Mouse (Mus musculus): ENCODE results near the gene Kalrn. TPM values are rescaled to one million over a fixed set of nuclear protein-coding genes. Genes with fewer than 3 reads are reported as not detected.

The Kalrn gene
- 21.3 and 22.4 TPM in 2 replicates for polyA plus RNA-seq (2014; fragmentation: Nextera tagmentation; extraction: Ambion mirVana)

DNA sequence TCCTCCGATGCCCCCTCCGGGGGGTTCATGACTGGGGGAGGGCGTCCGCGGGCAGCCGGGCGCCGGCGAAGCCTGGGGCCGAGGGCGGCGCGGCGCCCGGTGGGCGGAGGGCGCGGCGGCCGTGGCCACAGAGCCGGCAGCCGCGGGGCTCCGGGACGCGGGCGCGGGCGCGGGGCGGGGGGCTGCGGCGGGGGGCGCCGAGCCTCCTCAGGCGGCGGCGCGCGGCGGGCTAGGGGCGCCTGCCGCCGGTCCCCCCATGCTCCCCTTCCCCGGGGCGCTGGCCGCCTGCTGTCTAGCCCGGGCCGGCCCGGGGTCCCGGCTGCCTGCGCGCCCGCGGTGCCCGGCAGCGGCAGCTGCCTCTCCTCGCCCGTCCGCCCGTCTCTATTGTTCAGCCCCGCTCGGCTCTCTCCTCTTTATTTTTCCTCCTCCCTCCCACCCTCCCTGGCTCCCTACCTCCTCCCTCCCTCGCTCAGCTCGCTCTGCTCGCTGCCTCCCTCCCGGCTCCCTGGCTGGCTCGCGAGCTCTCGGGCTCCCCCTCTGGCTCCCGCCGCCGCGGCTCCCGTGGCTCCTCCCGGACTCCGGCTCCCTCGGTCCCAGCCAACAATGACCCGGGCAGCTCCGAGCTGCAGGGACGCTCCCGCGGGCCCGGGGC, at the start of gene Kalrn:
Kalrn (minus strand) TSS at position 382 of the 652 bp plus-strand sequence.
- ATAC-seq (replicated peaks; ENCODE audit: low FRiP score) (peak; percentile 90), DNase-seq (ENCODE audit: low spot score) (peak; percentile 97)
- H3K4me1 ChIP-seq (replicated peaks; ENCODE audit: control insufficient read depth, insufficient read depth, low read length): peaks cover 8% of the 10 kb centered on the region
- H3K9ac ChIP-seq (ENCODE audit: low read length): peak within 1 kb of the TSS; percentile 98
- WGBS: under 1% methylated on average over 57 of the region's 84 CpGs
- no peaks in the 10 kb centered on the region for H3K27me3 ChIP-seq (ENCODE audit: control insufficient read depth, insufficient read depth, low read length)
- H3K4me2 ChIP-seq (ENCODE audit: low read depth, low read length, severe bottlenecking): peak within 1 kb of the TSS; percentile 90
- H3K36me3 ChIP-seq (ENCODE audit: control insufficient read depth, insufficient read depth, low read length): no peaks in the 10 kb centered on the region
- H3K9me3 ChIP-seq (ENCODE audit: control insufficient read depth, low read length): no peaks in the 10 kb centered on the region
- H3K27ac ChIP-seq (ENCODE audit: low read depth, low read length): peak within 1 kb of the TSS; percentile 91
- H3K4me3 ChIP-seq (ENCODE audit: low read depth, low read length): peak within 1 kb of the TSS; percentile 97

DNA sequence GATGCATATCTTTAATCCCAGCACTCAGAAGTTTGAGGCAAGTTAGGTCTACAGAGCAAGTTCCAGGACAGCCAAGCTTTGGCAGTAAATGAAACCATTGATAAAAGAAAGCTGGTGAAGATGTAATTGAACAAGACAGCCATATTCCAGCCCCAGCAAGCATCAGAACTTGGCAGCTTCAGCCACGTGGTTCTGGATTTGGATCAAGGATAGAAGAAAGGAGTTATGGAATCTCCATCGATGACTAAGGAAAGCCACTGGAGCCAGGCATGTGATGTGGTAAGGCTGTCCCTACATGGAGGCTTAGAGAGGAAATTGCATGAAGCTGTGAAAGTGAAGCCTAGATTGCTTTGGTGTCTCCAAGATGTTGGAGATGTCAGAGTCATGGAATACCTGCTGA, 40.7 kb upstream of the Kalrn start:
- Histone ChIP-seq H3K9ac (ENCODE audit: low read length) (no peak overlapping the region), H3K9me3 (ENCODE audit: control insufficient read depth, low read length) (peaks cover 3% of the 10 kb centered on the region; the same call in 1 of the 2 replicates), H3K4me2 (ENCODE audit: low read depth, low read length, severe bottlenecking) (no peak overlapping the region), H3K27ac (ENCODE audit: low read depth, low read length) (no peak overlapping the region), H3K4me3 (ENCODE audit: low read depth, low read length) (no peak overlapping the region), H3K36me3 (ENCODE audit: control insufficient read depth, insufficient read depth, low read length) (no peaks in the 10 kb centered on the region), H3K4me1 (replicated peaks; ENCODE audit: control insufficient read depth, insufficient read depth, low read length) (no peaks in the 10 kb centered on the region), H3K27me3 (ENCODE audit: control insufficient read depth, insufficient read depth, low read length) (no peaks in the 10 kb centered on the region)
- ATAC-seq (replicated peaks; ENCODE audit: low FRiP score): no peak
- WGBS: 84% methylated on average over 2 of the region's 2 CpGs
- DNase-seq (ENCODE audit: low spot score): no peak

DNA sequence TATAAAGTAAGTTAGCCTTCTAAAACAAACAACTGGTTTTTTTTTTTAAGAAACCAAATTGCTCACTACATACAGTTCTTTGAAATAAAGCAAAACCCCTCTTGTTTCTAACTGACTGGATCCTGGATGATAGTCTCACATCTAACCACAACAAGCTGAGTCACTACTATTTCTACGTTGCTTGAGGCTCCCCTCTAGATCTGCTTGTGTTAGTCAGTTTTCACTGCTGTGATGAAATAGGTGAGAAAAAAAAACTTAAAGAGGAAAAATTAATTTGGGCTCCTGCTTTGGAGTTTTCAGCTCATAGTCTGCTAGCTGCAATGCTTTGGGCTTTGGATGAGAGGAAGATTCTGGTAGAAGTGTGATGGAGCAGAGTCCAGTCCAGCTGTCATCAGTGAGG, 36.8 kb upstream of the Kalrn start:
- Histone ChIP-seq H3K27me3 (ENCODE audit: control insufficient read depth, insufficient read depth, low read length) (no peaks in the 10 kb centered on the region), H3K4me2 (ENCODE audit: low read depth, low read length, severe bottlenecking) (no peak overlapping the region), H3K4me1 (replicated peaks; ENCODE audit: control insufficient read depth, insufficient read depth, low read length) (no peaks in the 10 kb centered on the region), H3K4me3 (ENCODE audit: low read depth, low read length) (no peak overlapping the region), H3K9me3 (ENCODE audit: control insufficient read depth, low read length) (peaks cover 3% of the 10 kb centered on the region; the same call in 1 of the 2 replicates), H3K27ac (ENCODE audit: low read depth, low read length) (no peak overlapping the region), H3K9ac (ENCODE audit: low read length) (no peak overlapping the region), H3K36me3 (ENCODE audit: control insufficient read depth, insufficient read depth, low read length) (no peaks in the 10 kb centered on the region)
- WGBS: 93% methylated on average over 1 of the region's 1 CpGs
- DNase-seq (ENCODE audit: low spot score) (no peak), ATAC-seq (replicated peaks; ENCODE audit: low FRiP score) (no peak)

DNA sequence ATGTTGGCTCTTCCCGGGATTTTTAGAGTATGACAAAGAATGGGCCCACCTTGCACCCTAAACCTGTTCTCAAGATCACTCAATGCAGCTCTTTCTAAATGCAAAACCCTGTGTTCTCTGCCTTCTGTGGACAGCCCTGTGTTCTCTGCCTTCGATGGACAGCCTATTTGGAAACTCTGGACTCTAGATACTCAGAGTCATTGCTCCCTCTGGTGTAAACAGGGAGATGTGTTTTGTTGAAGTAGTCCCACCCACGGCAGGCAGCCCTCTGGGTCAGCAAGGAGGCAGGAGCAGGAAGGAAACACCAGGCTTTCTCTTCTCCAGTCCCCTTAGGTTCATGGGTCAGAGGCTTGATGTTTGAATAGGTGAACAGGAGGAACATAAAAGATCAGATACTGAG, 32.3 kb upstream of the Kalrn start:
- Histone ChIP-seq H3K27ac (ENCODE audit: low read depth, low read length) (no peak overlapping the region), H3K9me3 (ENCODE audit: control insufficient read depth, low read length) (no peaks in the 10 kb centered on the region), H3K4me3 (ENCODE audit: low read depth, low read length) (no peak overlapping the region), H3K36me3 (ENCODE audit: control insufficient read depth, insufficient read depth, low read length) (no peaks in the 10 kb centered on the region), H3K27me3 (ENCODE audit: control insufficient read depth, insufficient read depth, low read length) (no peaks in the 10 kb centered on the region), H3K4me2 (ENCODE audit: low read depth, low read length, severe bottlenecking) (no peak overlapping the region), H3K4me1 (replicated peaks; ENCODE audit: control insufficient read depth, insufficient read depth, low read length) (no peaks in the 10 kb centered on the region), H3K9ac (ENCODE audit: low read length) (no peak overlapping the region)
- ATAC-seq (replicated peaks; ENCODE audit: low FRiP score) (no peak), DNase-seq (ENCODE audit: low spot score) (peak; percentile 55)
- 38% methylated on average over 3 of the region's 3 CpGs for WGBS

DNA sequence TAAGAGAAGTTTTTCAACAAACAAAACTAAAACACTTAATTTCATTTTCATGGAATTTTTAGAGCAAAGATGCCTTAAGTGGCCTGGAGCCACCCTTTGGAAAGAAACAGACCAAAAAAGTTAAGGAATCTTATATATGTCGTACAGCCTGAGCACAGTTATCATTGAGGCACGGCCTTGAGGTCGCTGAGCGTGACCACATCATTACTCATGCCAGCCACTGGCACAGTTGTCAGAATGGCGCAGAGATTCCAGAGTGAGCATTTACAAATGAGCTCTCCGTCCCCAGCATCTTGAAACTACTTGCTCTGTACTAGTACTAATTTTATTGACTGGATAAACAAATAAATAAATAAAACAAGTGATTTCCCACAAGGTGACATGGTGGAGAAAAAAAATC, 30.5 kb upstream of the Kalrn start:
- H3K4me3 ChIP-seq (ENCODE audit: low read depth, low read length): no peak overlapping the region
- WGBS: 84% methylated on average over 6 of the region's 6 CpGs

DNA sequence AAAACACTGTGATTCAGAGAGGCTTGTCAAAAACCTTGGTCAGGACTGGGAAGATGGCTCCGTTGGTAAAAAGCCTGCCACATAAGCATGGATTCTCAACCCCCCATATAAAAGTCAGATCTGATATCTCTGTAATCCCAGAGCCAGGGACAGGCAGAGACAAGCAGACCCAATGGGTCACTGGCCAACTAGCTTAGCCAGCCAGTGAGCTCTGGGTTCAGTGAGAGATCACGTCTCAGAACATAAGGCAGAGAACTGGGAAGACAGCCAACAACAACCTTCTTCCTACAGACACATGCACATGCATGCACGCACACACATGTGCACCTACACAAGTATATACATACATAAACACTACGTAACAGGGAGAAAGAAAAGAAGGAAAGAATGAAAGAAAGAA, 29.7 kb upstream of the Kalrn start:
- no peak overlapping the region for H3K4me3 ChIP-seq (ENCODE audit: low read depth, low read length)
- ATAC-seq (replicated peaks; ENCODE audit: low FRiP score) (no peak), DNase-seq (ENCODE audit: low spot score) (no peak)
- no peak overlapping the region for H3K27ac ChIP-seq (ENCODE audit: low read depth, low read length)
- 89% methylated on average over 4 of the region's 4 CpGs for WGBS
- no peaks in the 10 kb centered on the region for H3K4me1 ChIP-seq (replicated peaks; ENCODE audit: control insufficient read depth, insufficient read depth, low read length)
- H3K4me2 ChIP-seq (ENCODE audit: low read depth, low read length, severe bottlenecking): no peak overlapping the region
- no peak overlapping the region for H3K9ac ChIP-seq (ENCODE audit: low read length)
- H3K27me3 ChIP-seq (ENCODE audit: control insufficient read depth, insufficient read depth, low read length): no peaks in the 10 kb centered on the region
- H3K36me3 ChIP-seq (ENCODE audit: control insufficient read depth, insufficient read depth, low read length): no peaks in the 10 kb centered on the region
- H3K9me3 ChIP-seq (ENCODE audit: control insufficient read depth, low read length): no peaks in the 10 kb centered on the region

More for the DNA sequence above, 30.5 kb upstream of the Kalrn start:
- no peaks in the 10 kb centered on the region for H3K27me3 ChIP-seq (ENCODE audit: control insufficient read depth, insufficient read depth, low read length)
- H3K4me2 ChIP-seq (ENCODE audit: low read depth, low read length, severe bottlenecking): no peak overlapping the region
- H3K27ac ChIP-seq (ENCODE audit: low read depth, low read length): no peak overlapping the region
- DNase-seq (ENCODE audit: low spot score): no peak
- H3K4me1 ChIP-seq (replicated peaks; ENCODE audit: control insufficient read depth, insufficient read depth, low read length): no peaks in the 10 kb centered on the region
- no peaks in the 10 kb centered on the region for H3K9me3 ChIP-seq (ENCODE audit: control insufficient read depth, low read length)
- no peak overlapping the region for H3K9ac ChIP-seq (ENCODE audit: low read length)
- H3K36me3 ChIP-seq (ENCODE audit: control insufficient read depth, insufficient read depth, low read length): no peaks in the 10 kb centered on the region
- ATAC-seq (replicated peaks; ENCODE audit: low FRiP score): no peak

DNA sequence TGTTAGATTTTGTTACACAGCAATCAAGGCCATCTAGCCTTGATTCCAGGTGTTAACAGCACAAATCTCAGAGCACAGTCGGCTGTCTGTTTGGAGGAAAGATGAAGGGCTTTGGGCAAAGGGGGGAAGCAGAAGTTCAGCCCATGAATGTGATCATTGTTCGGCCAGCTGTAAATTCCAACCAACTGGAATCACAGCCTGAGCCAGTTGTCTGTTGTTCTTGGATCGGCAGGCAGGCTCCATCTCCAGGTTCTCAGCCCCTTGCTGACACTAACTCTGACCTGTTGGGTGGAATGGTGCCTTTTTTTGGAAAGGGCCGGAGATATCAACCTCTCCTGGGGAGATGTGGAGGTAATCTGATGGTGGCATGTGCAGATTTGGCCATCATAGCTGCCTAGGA, 28.6 kb upstream of the Kalrn start:
- Histone ChIP-seq H3K36me3 (ENCODE audit: control insufficient read depth, insufficient read depth, low read length) (no peaks in the 10 kb centered on the region), H3K9me3 (ENCODE audit: control insufficient read depth, low read length) (no peaks in the 10 kb centered on the region), H3K9ac (ENCODE audit: low read length) (no peak overlapping the region), H3K4me1 (replicated peaks; ENCODE audit: control insufficient read depth, insufficient read depth, low read length) (no peaks in the 10 kb centered on the region), H3K27ac (ENCODE audit: low read depth, low read length) (no peak overlapping the region), H3K4me2 (ENCODE audit: low read depth, low read length, severe bottlenecking) (no peak overlapping the region), H3K27me3 (ENCODE audit: control insufficient read depth, insufficient read depth, low read length) (no peaks in the 10 kb centered on the region), H3K4me3 (ENCODE audit: low read depth, low read length) (no peak overlapping the region)
- ATAC-seq (replicated peaks; ENCODE audit: low FRiP score): no peak
- DNase-seq (ENCODE audit: low spot score): no peak
- WGBS: 83% methylated on average over 4 of the region's 4 CpGs

DNA sequence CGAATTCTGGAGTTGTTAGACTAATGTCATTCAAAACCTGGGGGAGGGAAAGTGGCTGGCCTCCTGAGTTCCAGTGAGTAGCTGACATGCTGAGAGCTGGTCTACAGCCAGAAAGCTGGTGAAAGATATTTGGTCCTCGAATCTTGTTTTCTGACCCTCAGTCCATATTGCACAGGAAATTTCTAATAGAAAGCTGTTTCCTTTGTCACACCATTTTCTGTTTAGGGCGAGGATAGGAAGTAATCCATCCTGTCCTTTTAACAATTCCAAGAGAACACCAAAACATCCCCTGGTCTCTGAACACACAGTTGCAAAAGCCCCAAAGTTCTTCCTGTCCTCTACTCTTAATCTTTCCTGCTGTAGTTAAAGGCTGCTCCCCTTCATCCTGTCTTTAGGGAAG, 22.0 kb upstream of the Kalrn start:
- no peak overlapping the region for H3K27ac ChIP-seq (ENCODE audit: low read depth, low read length)
- WGBS: 47% methylated on average over 3 of the region's 3 CpGs

DNA sequence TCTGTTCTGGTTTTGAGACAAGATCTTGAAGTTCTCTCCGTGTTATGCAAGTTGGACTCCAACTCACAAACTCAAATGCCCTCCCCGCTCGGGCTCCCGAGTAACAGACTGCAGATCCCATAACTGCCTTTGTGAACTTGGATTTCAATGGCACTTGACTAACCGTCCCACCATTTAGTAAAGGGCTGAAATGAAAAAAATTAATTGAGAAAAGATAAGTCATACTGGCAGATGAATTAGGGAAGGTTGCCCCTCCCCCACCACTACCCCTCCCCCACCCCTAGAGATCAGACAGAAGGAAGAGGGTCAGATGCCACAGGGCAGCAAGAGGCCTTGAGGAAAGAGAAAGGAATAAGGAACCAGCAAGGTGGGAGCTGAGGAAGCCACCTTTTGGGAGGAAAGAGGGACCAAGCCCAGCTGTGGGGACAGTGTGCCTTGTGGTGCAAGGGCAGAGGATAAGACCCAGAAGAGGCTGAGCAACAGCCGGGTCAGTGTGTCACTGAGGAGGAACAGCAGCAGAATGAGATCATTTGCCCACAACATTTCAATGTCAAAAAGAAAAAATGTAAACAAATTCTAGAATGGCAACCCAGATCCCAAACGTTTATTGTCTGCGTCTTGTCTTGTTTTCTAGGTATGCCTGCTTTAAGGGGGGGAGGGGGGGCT, 21.4 kb upstream of the Kalrn start:
- Histone ChIP-seq H3K27ac (ENCODE audit: low read depth, low read length) (no peak overlapping the region), H3K4me2 (ENCODE audit: low read depth, low read length, severe bottlenecking) (no peak overlapping the region), H3K4me1 (replicated peaks; ENCODE audit: control insufficient read depth, insufficient read depth, low read length) (no peaks in the 10 kb centered on the region), H3K9ac (ENCODE audit: low read length) (no peak overlapping the region), H3K36me3 (ENCODE audit: control insufficient read depth, insufficient read depth, low read length) (no peaks in the 10 kb centered on the region), H3K4me3 (ENCODE audit: low read depth, low read length) (no peak overlapping the region), H3K9me3 (ENCODE audit: control insufficient read depth, low read length) (no peaks in the 10 kb centered on the region), H3K27me3 (ENCODE audit: control insufficient read depth, insufficient read depth, low read length) (no peaks in the 10 kb centered on the region)
- no peak for ATAC-seq (replicated peaks; ENCODE audit: low FRiP score)
- DNase-seq (ENCODE audit: low spot score): no peak
- WGBS: 72% methylated on average over 8 of the region's 8 CpGs

More for the DNA sequence above, 22.0 kb upstream of the Kalrn start:
- Histone ChIP-seq H3K27me3 (ENCODE audit: control insufficient read depth, insufficient read depth, low read length) (no peaks in the 10 kb centered on the region), H3K4me1 (replicated peaks; ENCODE audit: control insufficient read depth, insufficient read depth, low read length) (no peaks in the 10 kb centered on the region), H3K9ac (ENCODE audit: low read length) (no peak overlapping the region), H3K36me3 (ENCODE audit: control insufficient read depth, insufficient read depth, low read length) (no peaks in the 10 kb centered on the region), H3K9me3 (ENCODE audit: control insufficient read depth, low read length) (no peaks in the 10 kb centered on the region), H3K4me2 (ENCODE audit: low read depth, low read length, severe bottlenecking) (no peak overlapping the region), H3K4me3 (ENCODE audit: low read depth, low read length) (no peak overlapping the region)
- DNase-seq (ENCODE audit: low spot score) (no peak), ATAC-seq (replicated peaks; ENCODE audit: low FRiP score) (no peak)
